16 mouse cellular contexts compared by ENCODE assay signal in genomic region chr11:68744150-68744549, GRCm38 (mm10).
"Had no signal": no experiment of that assay in that cellular context is flagged by ENCODE, and none has a peak within 500 bp of the region (broad histone marks: within the 10 kb centered on the region; RNA-seq: fewer than 3 reads in every experiment).

No protein-coding gene starts in this region.

- H3K27ac ChIP-seq: limb, embryonic 10.5 days; liver, embryonic 12.5 days; lung, embryonic 15.5 days; macrophage; midbrain, embryonic 15.5 days; neural tube, embryonic 13.5 days; stomach, embryonic 15.5 days had no signal

- ATAC-seq: liver, embryonic 12.5 days; midbrain, embryonic 15.5 days had no signal

- H3K27me3 ChIP-seq: liver, embryonic 12.5 days; lung, embryonic 15.5 days; midbrain, embryonic 15.5 days; neural tube, embryonic 13.5 days; stomach, embryonic 15.5 days had no signal

- H3K4me3 ChIP-seq: limb, embryonic 10.5 days; liver, embryonic 12.5 days; lung, embryonic 15.5 days; megakaryocyte, embryonic 14.5 days; midbrain, embryonic 15.5 days; neural tube, embryonic 13.5 days; stomach, embryonic 15.5 days had no signal

- DNase-seq: kidney, adult 8-10 months; kidney, postnatal 10 days; kidney, postnatal 4 days; lung, postnatal 14 days; retina, postnatal 1 day; right cerebral cortex, postnatal 4 days; thymus, postnatal 4 days had no signal

- H3K4me2 ChIP-seq: liver, embryonic 12.5 days; lung, embryonic 15.5 days; midbrain, embryonic 11.5 days; midbrain, embryonic 15.5 days; neural tube, embryonic 13.5 days; stomach, embryonic 15.5 days had no signal

- H3K9ac ChIP-seq: liver, embryonic 12.5 days; lung, embryonic 15.5 days; midbrain, embryonic 15.5 days; neural tube, embryonic 13.5 days; stomach, embryonic 15.5 days had no signal

- H3K4me1 ChIP-seq: limb, embryonic 10.5 days; liver, embryonic 12.5 days; lung, embryonic 15.5 days; megakaryocyte, embryonic 14.5 days; stomach, embryonic 15.5 days had no signal

- H3K9me3 ChIP-seq: limb, embryonic 10.5 days; liver, embryonic 12.5 days; lung, embryonic 15.5 days; megakaryocyte, embryonic 14.5 days; midbrain, embryonic 15.5 days; neural tube, embryonic 13.5 days; stomach, embryonic 15.5 days had no signal
